Mouse (Mus musculus) midbrain, embryonic 12.5 days (tissue): ENCODE data around the gene Syt8. TPM values are rescaled to one million over a fixed set of nuclear protein-coding genes. Genes with fewer than 3 reads are reported as not detected.
A peak's percentile ranks its signal among the peaks of the same experiment; 100 is the strongest.

Experiments used
- ATAC-seq: fragments of 200-750 bp; cut with Nextera tagmentation; 2 replicates; pipeline ENCODE4 v1.8.0; 2017; ENCODE audit warnings: low read depth, moderate TSS enrichment, moderate library complexity; ENCODE audit not compliant: low FRiP score
- H3K27ac ChIP-seq: fragments of 300-500 bp; sonication (generic); replicated peaks from 2 replicates; pipeline ENCODE4 v1.5.1; 2016; ENCODE audit warnings: mild to moderate bottlenecking
- H3K27me3 ChIP-seq: fragments of 300-500 bp; sonication (generic); 2 replicates; pipeline ENCODE4 v1.6.1; 2016; ENCODE audit warnings: mild to moderate bottlenecking
- H3K36me3 ChIP-seq: fragments of 300-500 bp; sonication (generic); 2 replicates; pipeline ENCODE4 v1.6.1; 2016
- H3K4me1 ChIP-seq: fragments of 300-500 bp; sonication (generic); 2 replicates; pipeline ENCODE4 v1.6.1; 2016
- H3K4me2 ChIP-seq: fragments of 300-500 bp; sonication (generic); replicated peaks from 2 replicates; pipeline ENCODE4 v1.6.1; 2016; ENCODE audit warnings: mild to moderate bottlenecking, moderate library complexity
- H3K4me3 ChIP-seq: fragments of 300-500 bp; sonication (generic); 2 replicates; pipeline ENCODE4 v1.5.1; 2016; ENCODE audit warnings: mild to moderate bottlenecking
- H3K9ac ChIP-seq: fragments of 300-500 bp; sonication (generic); replicated peaks from 2 replicates; pipeline ENCODE4 v1.6.1; 2016; ENCODE audit warnings: mild to moderate bottlenecking, moderate library complexity
- H3K9me3 ChIP-seq: fragments of 300-500 bp; sonication (generic); 2 replicates; pipeline ENCODE4 v1.6.1; 2016; ENCODE audit warnings: mild to moderate bottlenecking
- WGBS: fragments of 180-500 bp; shearing (Covaris S2); methylation state at CpG from one replicate; pipeline ENCODE4 v1.1.7; 2016; 5-methylcytosine and 5-hydroxymethylcytosine counted together
- polyA plus RNA-seq: library from polyadenylated mRNA; unstranded; fragments of >200 nt; fragmentation: Nextera tagmentation; extraction: Ambion mirVana; gene quantifications from 2 replicates; pipeline ENCODE4 v1.2.1, GENCODE M21; 2016

Syt8 gene
- polyA plus RNA-seq, 1 experiment from 2014 or later, result 0.56 TPM

GRCm38 (mm10) chr7:142480661-142481060 is 46.0 kb downstream of the Syt8 start:
- Histone ChIP-seq H3K27me3 (0 out of 2 replicates have a peak, but pooled peaks cover 3% of the 10 kb centered on the region), H3K4me2 (no peak overlapping the region), H3K27ac (peak overlapping the region; percentile 81; the same call in 1 of the 2 replicates), H3K9ac (no peak overlapping the region), H3K9me3 (no peaks in the 10 kb centered on the region), H3K4me1 (peaks cover 25% of the 10 kb centered on the region), H3K36me3 (no peaks in the 10 kb centered on the region), H3K4me3 (no peak overlapping the region)
- ATAC-seq, result no peak
- WGBS, result 97% methylated on average over 3 of the region's 3 CpGs

GRCm38 (mm10) chr7:142481186-142481567 is 46.5 kb downstream of the Syt8 start:
- peaks cover 25% of the 10 kb centered on the region for H3K4me1 ChIP-seq
- no peaks in the 10 kb centered on the region for H3K36me3 ChIP-seq
- H3K9ac ChIP-seq, result peak overlapping the region; percentile 67
- peak overlapping the region; percentile 64 for H3K4me2 ChIP-seq
- peak; percentile 27; the same call in 1 of the 2 replicates for ATAC-seq
- peak overlapping the region; percentile 81 for H3K27ac ChIP-seq
- 0 out of 2 replicates have a peak, but pooled peaks cover 3% of the 10 kb centered on the region for H3K27me3 ChIP-seq
- no peaks in the 10 kb centered on the region for H3K9me3 ChIP-seq
- 10% methylated on average over 5 of the region's 5 CpGs for WGBS
- peak overlapping the region; percentile 33 for H3K4me3 ChIP-seq

- Histone ChIP-seq H3K4me1 (peaks cover 26% of the 10 kb centered on the region), H3K4me2 (peak overlapping the region; percentile 64), H3K27me3 (0 out of 2 replicates have a peak, but pooled peaks cover 3% of the 10 kb centered on the region), H3K9me3 (no peaks in the 10 kb centered on the region), H3K9ac (peak overlapping the region; percentile 67), H3K4me3 (peak overlapping the region; percentile 33), H3K36me3 (no peaks in the 10 kb centered on the region), H3K27ac (peak overlapping the region; percentile 81)
- ATAC-seq, result peak; percentile 76
- WGBS, result 2% methylated on average over 20 of the region's 22 CpGs
These were observed 47.1 kb downstream of the Syt8 start for GRCm38 (mm10) chr7:142481568-142482255.

GRCm38 (mm10) chr7:142482256-142482609 is 47.6 kb downstream of the Syt8 start:
- Histone ChIP-seq H3K27ac (peak overlapping the region; percentile 81), H3K9ac (peak overlapping the region; percentile 67), H3K4me1 (peaks cover 31% of the 10 kb centered on the region), H3K4me3 (0 out of 2 replicates have a peak overlapping the region, but pooled peaks have one; percentile 33), H3K36me3 (no peaks in the 10 kb centered on the region), H3K4me2 (peak overlapping the region; percentile 64), H3K27me3 (0 out of 2 replicates have a peak, but pooled peaks cover 3% of the 10 kb centered on the region), H3K9me3 (no peaks in the 10 kb centered on the region)
- peak; percentile 18; the same call in 1 of the 2 replicates for ATAC-seq
- 18% methylated on average over 6 of the region's 6 CpGs for WGBS

GRCm38 (mm10) chr7:142483136-142483535 is 48.5 kb downstream of the Syt8 start:
- Histone ChIP-seq H3K4me3 (no peak overlapping the region), H3K27ac (peak overlapping the region; percentile 81), H3K9me3 (no peaks in the 10 kb centered on the region), H3K4me2 (no peak overlapping the region), H3K4me1 (peaks cover 38% of the 10 kb centered on the region), H3K9ac (no peak overlapping the region), H3K36me3 (no peaks in the 10 kb centered on the region), H3K27me3 (0 out of 2 replicates have a peak, but pooled peaks cover 3% of the 10 kb centered on the region)
- WGBS, result 48% methylated on average over 11 of the region's 11 CpGs
- no peak for ATAC-seq

GRCm38 (mm10) chr7:142484780-142485179 is 50.1 kb downstream of the Syt8 start:
- Histone ChIP-seq H3K36me3 (no peaks in the 10 kb centered on the region), H3K27ac (no peak overlapping the region), H3K4me3 (no peak overlapping the region), H3K4me2 (no peak overlapping the region), H3K4me1 (peaks cover 38% of the 10 kb centered on the region), H3K9me3 (no peaks in the 10 kb centered on the region), H3K27me3 (0 out of 2 replicates have a peak, but pooled peaks cover 3% of the 10 kb centered on the region), H3K9ac (no peak overlapping the region)
- 87% methylated on average over 12 of the region's 12 CpGs for WGBS
- ATAC-seq, result no peak

- 77% methylated on average over 8 of the region's 8 CpGs for WGBS
- Histone ChIP-seq H3K9me3 (no peaks in the 10 kb centered on the region), H3K27me3 (0 out of 2 replicates have a peak, but pooled peaks cover 3% of the 10 kb centered on the region), H3K36me3 (no peaks in the 10 kb centered on the region), H3K9ac (no peak overlapping the region), H3K4me2 (no peak overlapping the region), H3K27ac (peak overlapping the region; percentile 31; the same call in 1 of the 2 replicates), H3K4me1 (peaks cover 29% of the 10 kb centered on the region), H3K4me3 (no peak overlapping the region)
- ATAC-seq, result no peak
These were observed 52.1 kb downstream of the Syt8 start for GRCm38 (mm10) chr7:142486751-142487162.

- H3K4me3 ChIP-seq, result no peak overlapping the region
- no peaks in the 10 kb centered on the region for H3K9me3 ChIP-seq
- H3K4me1 ChIP-seq, result peaks cover 22% of the 10 kb centered on the region
- H3K27ac ChIP-seq, result peak overlapping the region; percentile 31; the same call in 1 of the 2 replicates
- H3K9ac ChIP-seq, result 0 out of 2 replicates have a peak overlapping the region, but pooled peaks have one; percentile 16
- WGBS, result 19% methylated on average over 9 of the region's 9 CpGs
- H3K27me3 ChIP-seq, result 0 out of 2 replicates have a peak, but pooled peaks cover 3% of the 10 kb centered on the region
- peak; percentile 58 for ATAC-seq
- H3K36me3 ChIP-seq, result no peaks in the 10 kb centered on the region
- H3K4me2 ChIP-seq, result peak overlapping the region; percentile 31
These were observed 52.8 kb downstream of the Syt8 start for GRCm38 (mm10) chr7:142487341-142487859.

- Histone ChIP-seq H3K27me3 (0 out of 2 replicates have a peak, but pooled peaks cover 3% of the 10 kb centered on the region), H3K36me3 (no peaks in the 10 kb centered on the region), H3K9ac (no peak overlapping the region), H3K9me3 (no peaks in the 10 kb centered on the region), H3K4me3 (no peak overlapping the region), H3K4me1 (peaks cover 16% of the 10 kb centered on the region), H3K4me2 (no peak overlapping the region), H3K27ac (no peak overlapping the region)
- no peak for ATAC-seq
- WGBS, result 82% methylated on average over 3 of the region's 3 CpGs
These were observed 53.4 kb downstream of the Syt8 start for GRCm38 (mm10) chr7:142488053-142488452.

Other genes with a start within 250 kb of the Syt8 start
- gene Gm10153, start 244.5 kb upstream of the Syt8 start, polyA plus RNA-seq, result not detected in 2 replicates
- not detected in 2 replicates for gene Krtap5-3, start 233.5 kb upstream of the Syt8 start, polyA plus RNA-seq
- gene Gm7579, start 223.0 kb upstream of the Syt8 start, polyA plus RNA-seq, result not detected in 2 replicates
- gene Krtap5-5, start 204.9 kb upstream of the Syt8 start, polyA plus RNA-seq, result not detected in 2 replicates
- gene Gm40460, start 193.8 kb upstream of the Syt8 start, polyA plus RNA-seq, result not detected in 2 replicates
- gene Gm2431, start 176.5 kb upstream of the Syt8 start, polyA plus RNA-seq, result not detected in 2 replicates
- not detected in 2 replicates for gene Gm4559, start 160.5 kb upstream of the Syt8 start, polyA plus RNA-seq
- not detected in 2 replicates for gene Krtap5-1, start 137.7 kb upstream of the Syt8 start, polyA plus RNA-seq
- gene Krtap5-4, start 131.3 kb upstream of the Syt8 start, polyA plus RNA-seq, result not detected in 2 replicates
- gene Ifitm10, start 61.1 kb upstream of the Syt8 start, polyA plus RNA-seq, result 0.43 and 0.63 TPM in 2 replicates
- gene Gm49369, start 52.2 kb upstream of the Syt8 start, polyA plus RNA-seq, result 0.56 TPM in 1 of 2 replicates, not detected in the other
- gene Ctsd, start 46.8 kb upstream of the Syt8 start, polyA plus RNA-seq, result 163 and 183 TPM in 2 replicates
- gene Tnni2, start 7.0 kb downstream of the Syt8 start, polyA plus RNA-seq, result 0.66 TPM in 1 of 2 replicates, not detected in the other
- gene Lsp1, start 26.0 kb downstream of the Syt8 start, polyA plus RNA-seq, result 9.8 and 11.1 TPM in 2 replicates
- gene Tnnt3, start 64.0 kb downstream of the Syt8 start, polyA plus RNA-seq, result 1.0 and 1.1 TPM in 2 replicates
- 10.3 and 15.0 TPM in 2 replicates for gene Mrpl23, start 97.8 kb downstream of the Syt8 start, polyA plus RNA-seq
- 154 and 211 TPM in 2 replicates for gene Igf2, start 232.0 kb downstream of the Syt8 start, polyA plus RNA-seq
- gene Gm49394, start 235.1 kb downstream of the Syt8 start, polyA plus RNA-seq, result not detected in 2 replicates